Mouse (Mus musculus) embryo, embryonic 9.5 days (tissue): ENCODE results near the gene H2-Q1.
"Not testable (repeated sequence)": the region's sequence is repeated elsewhere in the genome, so short reads cannot be mapped to it uniquely, and the experiment has no call there.

Source experiments
- DNase-seq: peaks from one replicate; pipeline ENCODE4 v3.0.0-alpha.2; 2017; ENCODE audit errors: extremely low spot score

H2-Q1 gene

GRCm38 (mm10) chr17:35320327-35321081 is at the start of gene H2-Q1:
Gene H2-Q1, plus strand, starts transcription at chr17:35320405.
- peak; percentile 26 for DNase-seq

DNA sequence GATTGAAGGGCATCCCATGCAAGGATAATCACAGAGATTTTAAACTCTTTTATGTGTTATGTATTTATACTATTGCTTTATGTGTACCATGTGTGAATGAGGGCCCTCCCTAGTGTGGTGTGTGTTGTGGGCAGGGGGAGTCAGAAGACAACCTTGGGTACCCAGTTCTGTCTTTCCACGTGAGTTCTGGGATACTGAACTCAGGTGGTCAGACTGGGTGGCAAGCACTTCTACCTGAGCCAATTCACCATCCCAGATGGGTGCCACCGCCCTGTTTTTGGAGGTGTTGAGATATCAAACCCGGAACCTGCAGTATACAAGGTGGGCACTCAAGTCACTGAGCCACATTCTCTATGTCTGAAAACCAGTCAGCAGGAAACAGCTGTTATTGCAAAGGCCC is 48.0 kb upstream of the H2-Q1 start:
- DNase-seq, result no peak

GRCm38 (mm10) chr17:35274770-35275169 is 45.4 kb upstream of the H2-Q1 start:
- DNase-seq, result peak; percentile 77

- no peak for DNase-seq
Observed at GRCm38 (mm10) chr17:35276304-35276864, 43.8 kb upstream of the H2-Q1 start.

DNA sequence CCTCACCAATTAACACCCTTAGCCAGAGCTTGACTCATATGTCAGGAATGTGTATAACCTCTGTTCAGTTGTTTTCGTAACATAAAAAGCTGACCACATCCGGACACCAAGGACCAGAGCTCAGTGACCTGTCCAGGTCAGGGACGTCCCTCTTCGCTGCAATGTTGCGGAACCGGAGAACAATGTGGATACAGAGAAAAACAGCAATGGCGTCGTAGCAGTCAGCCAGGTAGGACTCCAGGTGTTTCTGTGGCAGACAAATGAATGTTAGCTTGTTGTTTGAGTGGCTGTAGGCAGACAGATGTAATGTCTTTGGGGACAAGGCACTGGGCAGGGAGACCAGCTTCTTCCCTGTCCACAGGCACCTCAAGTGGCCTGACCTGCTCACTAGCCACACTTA is 42.2 kb upstream of the H2-Q1 start:
- DNase-seq, result no peak

- no peak for DNase-seq
Observed at GRCm38 (mm10) chr17:35278957-35279688, 41.1 kb upstream of the H2-Q1 start.

GRCm38 (mm10) chr17:35280276-35280675 is 39.9 kb upstream of the H2-Q1 start:
- DNase-seq, result no peak

DNA sequence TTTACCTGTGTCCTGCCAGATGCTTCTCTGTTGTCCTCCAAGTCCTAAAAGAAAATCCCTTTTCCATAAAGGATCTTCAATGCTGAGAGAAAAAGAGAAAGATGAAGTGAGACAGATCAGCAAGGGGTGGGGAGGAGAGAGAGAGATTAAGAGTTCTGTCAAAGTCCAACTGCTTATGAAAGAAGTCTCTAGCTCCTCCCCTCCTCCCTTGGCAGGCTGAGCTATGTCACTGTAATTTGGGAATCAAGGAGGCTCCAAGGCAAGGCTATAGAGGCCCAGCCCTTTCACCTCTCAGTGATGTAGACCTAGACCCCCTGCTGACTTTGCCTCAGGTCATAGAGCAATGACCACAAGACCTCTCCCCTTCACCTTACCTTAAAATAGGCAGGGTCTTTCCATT is 34.8 kb upstream of the H2-Q1 start:
- no peak for DNase-seq

- peak; percentile 39 for DNase-seq
Observed at GRCm38 (mm10) chr17:35295796-35296195, 24.4 kb upstream of the H2-Q1 start.

- not testable (repeated sequence) for DNase-seq
Observed at GRCm38 (mm10) chr17:35300261-35300945, 19.8 kb upstream of the H2-Q1 start.

GRCm38 (mm10) chr17:35301645-35302258 is 18.5 kb upstream of the H2-Q1 start:
- DNase-seq, result peak; percentile 77

GRCm38 (mm10) chr17:35303271-35303670 is 16.9 kb upstream of the H2-Q1 start:
- no peak for DNase-seq

DNA sequence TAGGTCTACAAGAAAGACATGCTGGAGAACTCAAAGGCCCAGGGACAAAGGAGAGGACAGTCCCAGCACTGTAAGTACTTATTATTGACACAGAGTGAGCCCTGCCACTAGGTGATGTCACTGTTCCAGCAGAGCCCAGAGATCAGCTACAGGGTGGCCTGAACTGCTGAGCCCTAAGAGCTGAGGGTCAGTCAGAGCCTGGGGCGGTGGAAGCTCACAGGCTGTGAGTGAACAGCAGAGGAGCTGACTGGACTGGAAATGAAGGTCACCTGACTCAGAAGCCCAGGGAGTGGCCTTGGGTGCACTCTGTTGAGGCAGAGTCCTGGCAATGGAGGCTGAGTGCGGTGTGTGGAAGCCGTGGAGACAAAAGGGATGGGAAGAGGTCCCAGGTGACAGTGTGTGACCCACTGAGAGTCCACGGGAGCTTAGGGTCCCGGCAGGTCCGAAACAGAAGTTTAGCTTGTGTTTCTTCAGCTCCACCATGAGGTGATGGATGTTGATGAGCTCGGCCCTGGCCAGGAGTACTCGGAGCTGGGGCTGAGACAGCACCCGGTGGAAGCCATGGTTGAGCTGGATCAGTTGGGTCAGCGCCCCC is 16.4 kb upstream of the H2-Q1 start:
- DNase-seq, result no peak

- DNase-seq, result no peak
Observed at GRCm38 (mm10) chr17:35304478-35304877, 15.7 kb upstream of the H2-Q1 start.

DNA sequence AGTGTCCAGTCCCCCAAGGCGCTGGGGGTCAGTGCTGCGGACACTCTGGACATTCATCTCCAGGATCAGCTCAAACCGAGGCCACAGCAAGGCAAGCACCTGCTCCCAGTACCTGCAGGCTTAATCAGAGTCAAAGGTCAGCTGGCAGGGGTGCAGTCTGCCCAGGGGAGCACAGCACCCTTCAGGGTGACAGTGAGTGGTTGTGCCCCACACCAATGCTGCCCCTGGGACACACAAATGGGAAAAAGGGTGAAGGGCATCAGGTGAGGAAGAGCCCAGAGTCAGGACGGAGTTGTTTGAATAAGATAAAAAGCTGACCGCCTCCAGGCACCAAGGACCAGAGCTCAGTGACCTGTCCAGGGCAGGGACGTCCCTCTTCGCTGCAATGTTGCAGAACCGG is 15.3 kb upstream of the H2-Q1 start:
- not testable (repeated sequence) for DNase-seq

DNA sequence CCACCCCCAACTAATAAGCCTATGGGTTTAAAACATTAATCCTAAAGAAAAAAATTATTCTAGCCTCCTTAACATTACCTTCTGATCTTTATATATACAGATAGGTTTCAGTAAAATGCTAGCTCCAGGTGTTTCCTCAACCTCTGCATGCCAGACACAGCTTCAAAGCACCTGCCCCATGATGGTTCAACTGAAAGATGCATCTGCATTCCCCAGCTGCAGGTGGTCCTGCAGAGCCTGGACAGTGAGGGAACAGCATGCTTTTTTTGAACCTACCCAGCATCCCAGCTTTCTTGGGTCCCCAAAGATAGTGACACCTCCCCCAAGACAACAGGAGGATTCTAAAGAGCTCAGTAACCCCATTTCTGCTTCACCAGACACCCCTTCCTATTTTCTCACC is 1.5 kb upstream of the H2-Q1 start:
- no peak for DNase-seq

- not testable (repeated sequence) for DNase-seq
Observed at GRCm38 (mm10) chr17:35325124-35325523, 4.9 kb downstream of the H2-Q1 start.

GRCm38 (mm10) chr17:35326000-35326399 is 5.8 kb downstream of the H2-Q1 start:
- not testable (repeated sequence) for DNase-seq

DNA sequence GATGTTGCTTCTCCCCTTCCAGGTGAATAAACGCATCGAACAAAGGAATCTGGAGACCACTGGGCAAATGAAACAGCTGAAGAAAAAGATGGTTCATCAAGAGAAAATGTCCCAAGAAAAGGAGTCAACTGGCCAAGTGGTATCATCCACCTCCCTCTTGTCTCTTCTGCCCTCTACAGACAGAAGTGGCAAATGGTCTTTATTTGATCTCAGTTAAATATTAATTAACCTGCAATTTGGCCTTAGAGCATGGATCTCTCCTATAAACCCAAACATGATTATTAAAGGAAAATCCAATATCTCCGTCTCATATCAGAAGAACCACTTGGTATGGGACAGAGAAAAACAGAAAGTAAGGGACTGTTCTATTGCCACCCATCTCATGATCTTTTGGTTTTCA is 9.5 kb downstream of the H2-Q1 start:
- DNase-seq, result not testable (repeated sequence)

- DNase-seq, result not testable (repeated sequence)
Observed at GRCm38 (mm10) chr17:35331546-35331945, 11.3 kb downstream of the H2-Q1 start.

DNA sequence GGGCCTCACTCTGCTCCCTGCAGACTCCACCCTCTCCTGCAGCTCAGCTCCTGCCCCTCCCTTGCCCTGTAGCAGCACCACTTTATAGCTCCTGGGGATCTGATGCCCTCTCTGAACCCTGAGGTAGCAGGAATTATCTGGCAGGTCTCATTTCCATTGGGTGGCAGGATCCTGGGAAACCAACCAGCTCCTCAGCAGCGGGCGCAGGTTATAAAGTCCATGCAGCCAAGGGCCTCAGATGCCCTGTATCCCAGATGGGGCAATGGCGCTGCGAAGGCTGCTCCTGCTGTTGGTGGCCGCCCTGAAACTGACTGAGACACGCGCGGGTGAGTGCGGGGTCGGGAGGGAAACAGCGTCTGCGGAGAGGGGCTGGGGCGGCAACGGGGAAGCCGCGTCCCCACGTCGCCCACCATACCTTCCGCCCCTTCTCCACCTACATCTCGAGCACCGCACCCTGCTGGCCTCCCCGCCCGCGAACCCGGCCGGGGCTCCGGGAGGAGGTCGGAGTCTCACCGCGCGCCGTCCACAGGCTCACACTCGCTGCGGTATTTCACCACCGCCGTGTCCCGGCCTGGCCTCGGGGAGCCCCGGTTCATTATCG is 22.0 kb downstream of the H2-Q1 start, which contains the start of gene H2-Q2:
H2-Q2 (plus strand) TSS at position 172 of the 601 bp plus-strand sequence.
- no peak for DNase-seq
